Mouse (Mus musculus) liver, embryonic 14 days (tissue): Measurements from ENCODE around the gene St3gal3. TPM values are rescaled to one million over a fixed set of nuclear protein-coding genes. Genes with fewer than 3 reads are reported as not detected.

Source experiments
- polyA plus RNA-seq: library from polyadenylated mRNA; depleted of rRNA; stranded (reverse); fragments of >200 nt; gene quantifications from 2 replicates; pipeline ENCODE4 v1.2.3, GENCODE M21; 2012; rRNA removed

St3gal3 gene
- 2.9 TPM in 2 replicates for polyA plus RNA-seq

DNA sequence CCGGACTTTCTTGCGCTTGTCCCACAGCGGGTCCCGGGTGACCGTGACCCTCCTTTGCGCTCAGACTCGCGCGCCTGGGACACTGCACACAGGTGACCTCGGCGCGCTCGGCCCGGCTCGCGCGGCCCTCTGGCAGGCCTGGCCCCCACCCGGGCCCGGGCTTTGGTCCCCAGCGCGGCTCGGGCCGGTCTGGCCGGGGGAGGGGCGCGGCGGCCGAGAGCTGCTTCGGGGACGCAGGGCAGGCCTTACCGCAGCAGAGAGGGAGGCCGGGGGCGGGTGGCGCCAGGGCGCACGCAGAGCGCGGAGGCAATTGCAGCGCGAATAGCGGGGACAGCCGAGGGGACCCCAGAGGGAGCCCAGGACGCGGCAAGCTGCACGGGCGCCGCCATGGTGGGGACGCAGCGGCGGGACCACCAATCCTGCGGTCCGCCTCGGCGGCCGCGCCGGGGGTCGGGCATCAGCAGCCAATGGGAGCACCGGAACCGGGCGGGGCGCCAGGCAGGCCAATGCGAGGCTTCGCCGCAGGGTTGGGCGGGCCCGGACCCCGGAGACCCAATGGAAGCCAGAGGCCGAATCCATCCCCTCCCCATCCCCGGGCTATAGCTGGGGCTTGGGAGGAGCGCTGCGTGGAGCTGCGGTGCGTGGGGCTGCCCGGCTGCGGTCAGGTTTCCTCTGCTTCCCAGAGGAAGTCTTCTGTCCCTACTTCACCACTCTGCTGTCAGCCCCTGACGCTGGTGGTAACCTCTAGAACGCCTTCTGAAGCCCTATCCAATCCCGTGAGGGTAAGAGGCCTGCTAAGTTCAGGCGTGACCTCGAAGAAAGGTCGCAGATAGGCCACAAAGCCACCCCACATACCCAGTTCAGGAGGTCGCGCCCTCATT, at the start of gene St3gal3:
Gene St3gal3 (minus strand): TSS at position 430 of the 881 bp plus-strand sequence.

DNA sequence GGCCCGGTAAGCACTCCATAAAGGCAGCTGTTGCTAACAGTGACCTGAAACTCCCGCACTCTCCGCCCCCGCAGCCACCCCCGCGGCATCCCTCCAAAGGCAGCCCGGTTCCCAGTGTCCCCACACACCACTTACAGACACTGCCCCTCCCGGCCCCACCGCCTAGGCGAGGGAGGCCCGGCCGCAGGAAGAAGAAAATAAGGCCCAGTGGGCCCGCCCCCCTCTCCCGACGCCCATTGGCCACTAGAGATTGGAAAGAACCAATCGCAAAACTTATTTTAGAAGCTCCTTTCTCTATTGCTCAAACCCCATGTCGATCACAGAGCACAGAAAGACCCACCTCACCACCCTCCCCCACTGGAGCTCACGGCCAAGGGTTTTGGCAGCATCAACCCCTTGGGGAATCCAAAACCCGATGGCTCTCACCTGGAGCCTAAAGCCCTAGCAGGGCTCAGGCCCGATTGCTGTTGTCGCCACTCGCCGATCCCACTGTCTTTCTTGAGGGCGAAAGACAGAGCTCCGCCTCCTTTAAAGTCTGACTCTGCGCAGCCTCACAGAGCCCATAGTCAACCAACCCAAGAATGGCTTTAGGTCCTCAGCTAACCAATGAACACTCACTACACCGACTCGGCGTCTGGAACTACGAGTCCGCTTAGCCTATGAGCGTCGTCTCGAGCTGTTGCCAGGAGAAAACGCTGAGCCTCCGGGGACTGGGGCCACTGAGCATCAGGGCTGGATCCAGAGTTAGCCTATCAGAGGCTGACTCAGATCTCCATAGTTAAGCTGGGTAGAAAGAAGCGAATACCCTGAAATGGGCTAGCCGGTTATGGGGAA, 45.0 kb upstream of the St3gal3 start, which contains the start of gene Kdm4a:
Gene Kdm4a (minus strand): TSS at position 577 of the 834 bp plus-strand sequence.

GRCm38 (mm10) chr4:117929391-117929881, 205.3 kb downstream of the St3gal3 start, which contains the start of gene Artn:
TSS of gene Artn (minus strand) at chr4:117929763.

DNA sequence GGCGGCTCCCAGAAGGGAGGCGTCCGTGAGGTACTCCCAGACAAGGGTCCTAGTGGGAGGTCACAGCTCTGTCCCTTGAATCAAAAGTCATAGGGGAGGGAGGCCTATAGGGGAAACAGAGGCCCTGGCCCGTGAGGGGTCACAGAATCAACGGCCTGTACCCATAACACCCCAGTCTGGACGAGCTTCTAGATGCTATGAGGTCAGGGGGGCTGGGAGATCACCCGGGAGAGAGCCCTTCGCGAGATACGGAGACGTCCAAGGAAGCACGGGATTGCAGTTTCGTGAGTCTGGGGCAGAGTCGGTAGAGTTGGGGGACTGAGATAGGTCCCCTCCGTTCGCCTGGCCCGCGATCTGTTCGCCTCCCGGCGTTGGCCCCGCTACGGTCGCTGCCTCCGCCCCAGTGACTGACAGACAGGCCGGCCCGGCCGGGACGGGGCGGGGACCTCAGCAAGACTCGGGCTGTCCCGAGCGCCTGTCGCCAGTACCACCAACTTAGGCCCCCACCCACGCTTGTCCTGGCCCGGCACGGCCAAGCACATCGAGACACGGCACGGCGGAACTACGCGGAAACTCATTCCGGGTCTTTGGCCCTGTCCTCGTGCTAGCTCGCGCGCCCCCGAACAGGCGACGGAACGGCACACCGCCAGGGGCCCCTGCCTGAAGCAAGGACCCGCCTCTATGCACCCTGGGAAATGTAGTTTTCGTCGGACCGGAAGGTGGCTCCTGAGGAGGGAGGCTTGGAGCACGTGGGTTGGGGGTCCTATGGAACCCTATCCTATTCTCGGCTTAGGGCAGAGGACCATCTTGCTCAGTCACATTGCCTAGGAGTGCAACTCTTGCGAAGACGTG, 219.9 kb downstream of the St3gal3 start, which contains the start of gene Ipo13:
Gene Ipo13 (minus strand): TSS at position 409 of the 852 bp plus-strand sequence.

DNA sequence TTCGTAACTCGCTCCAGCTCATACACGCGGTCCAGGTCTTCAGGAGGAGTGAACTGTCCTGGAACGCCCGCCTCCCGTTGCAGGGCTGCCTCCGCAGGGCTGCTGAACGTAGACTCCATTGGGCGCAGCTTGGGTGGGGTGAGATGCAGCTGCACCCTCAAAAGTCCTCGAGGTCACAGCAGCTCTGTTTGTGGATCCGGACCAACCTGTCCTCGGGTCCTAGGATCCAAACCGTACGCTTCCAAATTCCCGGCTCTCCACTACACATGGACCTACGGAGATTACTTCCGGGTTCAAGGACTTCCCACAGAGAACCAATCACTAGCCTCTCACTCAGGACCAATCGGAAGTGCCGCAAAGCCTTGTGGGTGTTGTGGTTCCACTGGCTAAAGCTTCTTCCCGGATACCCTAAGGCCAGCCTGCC, 243.0 kb downstream of the St3gal3 start, which contains the start of gene Dph2:
Gene Dph2 (minus strand): TSS at position 295 of the 424 bp plus-strand sequence.

GRCm38 (mm10) chr4:117887133-117887532, 247.6 kb downstream of the St3gal3 start, which contains the start of gene Atp6v0b:
TSS of gene Atp6v0b (minus strand) at chr4:117887333.

DNA sequence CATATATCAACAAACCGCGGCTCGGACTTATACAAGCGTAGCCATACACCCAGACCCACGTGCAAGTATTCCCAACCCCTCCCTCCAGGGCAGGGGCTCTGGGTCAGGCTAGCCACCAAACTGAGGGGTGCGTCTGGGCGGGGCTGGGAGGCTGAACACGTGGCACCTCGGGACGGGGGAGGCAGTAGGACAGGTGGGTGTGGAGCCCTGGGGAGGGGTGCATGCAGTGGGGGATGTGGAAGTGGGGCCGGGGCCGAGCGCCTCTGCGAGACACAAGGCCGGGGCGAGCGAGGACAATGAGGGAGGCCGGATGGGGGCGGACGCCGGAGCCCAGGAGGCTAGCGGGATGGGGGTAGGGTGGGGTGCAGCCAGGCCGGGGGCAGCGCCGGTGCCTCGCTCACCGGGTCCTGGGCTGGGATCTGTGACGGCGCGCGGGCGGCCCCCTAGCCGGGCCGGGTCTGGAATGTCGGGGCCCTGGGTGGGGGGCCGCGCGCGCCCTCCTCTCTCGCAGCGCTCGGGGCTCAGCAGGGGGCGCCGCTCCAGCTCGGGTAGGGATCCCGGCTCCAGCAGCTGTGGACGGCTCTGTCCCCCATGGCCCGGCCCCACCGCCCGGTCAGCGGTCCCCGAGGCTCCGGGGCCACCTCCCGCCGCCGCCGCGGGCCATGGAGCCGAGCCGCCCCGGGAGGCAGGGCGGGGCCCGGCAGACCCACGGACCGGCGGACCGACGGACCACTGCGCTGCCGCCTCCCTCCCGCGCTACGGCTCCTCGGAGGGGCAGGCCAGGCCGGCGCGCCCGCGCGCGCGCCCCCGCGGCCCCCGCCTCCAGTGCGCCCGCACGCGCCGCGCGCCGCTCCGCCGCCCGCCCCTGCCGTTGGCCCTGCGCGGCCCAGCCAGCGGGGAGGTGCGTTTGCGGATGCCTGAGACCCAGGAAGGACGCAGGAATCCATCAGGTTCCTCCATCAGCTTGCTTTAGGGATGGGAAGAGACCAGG, 251.7 kb downstream of the St3gal3 start, which contains the start of gene B4galt2:
Gene B4galt2 (minus strand): TSS at position 787 of the 991 bp plus-strand sequence.

Other genes starting within 250 kb of the St3gal3 start
- gene Atp6v0b, start 247.6 kb downstream of the St3gal3 start, polyA plus RNA-seq, result 105 and 123 TPM in 2 replicates
- 5.9 and 7.1 TPM in 2 replicates for gene Dph2, start 242.9 kb downstream of the St3gal3 start, polyA plus RNA-seq
- gene Ipo13, start 219.9 kb downstream of the St3gal3 start, polyA plus RNA-seq, result 13.5 and 15.9 TPM in 2 replicates
- 1.1 and 1.2 TPM in 2 replicates for gene Artn, start 205.2 kb downstream of the St3gal3 start, polyA plus RNA-seq
- gene Kdm4a, start 45.1 kb upstream of the St3gal3 start, polyA plus RNA-seq, result 12.8 and 14.0 TPM in 2 replicates
- gene Ptprf, start 156.5 kb upstream of the St3gal3 start, polyA plus RNA-seq, result 7.1 and 7.8 TPM in 2 replicates